Mouse (Mus musculus): Measurements from ENCODE around the gene Trim62.

The Trim62 gene

DNA sequence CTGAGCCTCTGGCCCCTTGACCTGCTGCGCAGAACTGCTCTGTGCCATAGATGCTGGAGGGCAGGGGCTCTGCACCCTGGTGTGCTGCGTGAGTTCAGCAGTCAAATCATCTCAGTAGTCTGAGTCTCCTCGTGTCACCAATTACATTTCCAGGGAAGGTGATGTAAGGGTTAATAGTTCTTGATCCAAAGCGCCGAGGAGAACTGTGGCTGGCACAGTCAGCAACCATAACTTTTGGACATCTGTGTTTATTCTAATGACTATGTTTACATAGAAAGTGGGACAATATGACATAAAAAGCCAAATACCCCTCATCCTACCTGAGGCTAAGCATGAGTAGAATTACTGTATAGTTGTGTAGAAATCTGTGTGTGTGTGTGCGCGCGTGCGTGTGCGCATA, 3.6 kb downstream of the Trim62 start:
- DNase-seq = no peak

- no peak for DNase-seq
Measured at GRCm38 (mm10) chr4:128887641-128888091, 4.3 kb downstream of the Trim62 start.

DNA sequence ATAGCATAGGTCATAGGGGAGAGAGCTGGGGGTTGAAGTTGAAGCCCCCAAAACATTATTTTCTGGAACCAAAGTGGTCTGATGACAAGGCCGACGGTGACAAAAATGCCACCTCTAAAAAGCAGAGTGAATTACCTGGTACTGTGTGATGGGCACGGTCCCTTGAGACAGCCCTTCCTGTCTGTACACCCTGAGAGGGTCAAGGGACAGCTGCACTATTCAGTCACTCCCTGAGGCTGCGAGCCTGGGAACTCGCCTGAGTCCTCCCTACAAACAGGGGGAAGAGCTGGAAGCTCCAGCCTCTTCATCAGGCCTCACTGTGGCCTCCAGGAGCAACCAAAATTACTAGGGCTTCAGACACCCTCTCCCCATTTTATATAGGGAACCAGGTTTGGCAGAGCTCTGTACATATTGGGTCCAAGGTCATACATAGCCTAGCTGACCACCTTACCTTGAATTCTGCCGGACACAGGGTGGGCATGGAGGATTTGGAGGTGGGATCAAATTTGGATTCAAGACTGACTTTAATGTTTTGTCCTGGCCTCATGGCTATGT, 5.1 kb downstream of the Trim62 start:
- DNase-seq = no peak

GRCm38 (mm10) chr4:128889752-128890630, 6.6 kb downstream of the Trim62 start:
- no peak for DNase-seq

DNA sequence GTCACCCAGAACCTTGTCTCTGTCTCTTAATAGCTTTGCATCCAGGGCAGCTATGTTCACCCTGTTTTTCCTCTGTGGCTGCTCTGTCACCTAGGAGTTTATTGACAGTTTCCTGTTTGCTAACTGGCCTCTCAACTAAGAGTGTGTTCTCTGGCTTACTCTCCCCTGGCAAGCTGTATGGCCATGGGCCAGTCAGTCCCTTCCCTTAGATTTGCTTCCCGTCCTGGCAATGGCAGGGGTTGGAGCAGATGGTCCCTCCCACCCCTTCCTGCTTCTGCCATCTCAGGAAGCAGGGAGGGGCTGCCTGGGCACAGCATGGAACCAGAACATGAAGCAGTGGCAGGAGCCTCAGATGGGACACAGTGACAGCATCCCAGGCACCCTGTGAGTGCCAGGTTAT, 7.8 kb downstream of the Trim62 start:
- DNase-seq = no peak

- no peak for DNase-seq
Measured at GRCm38 (mm10) chr4:128891746-128892145, 8.4 kb downstream of the Trim62 start.

DNA sequence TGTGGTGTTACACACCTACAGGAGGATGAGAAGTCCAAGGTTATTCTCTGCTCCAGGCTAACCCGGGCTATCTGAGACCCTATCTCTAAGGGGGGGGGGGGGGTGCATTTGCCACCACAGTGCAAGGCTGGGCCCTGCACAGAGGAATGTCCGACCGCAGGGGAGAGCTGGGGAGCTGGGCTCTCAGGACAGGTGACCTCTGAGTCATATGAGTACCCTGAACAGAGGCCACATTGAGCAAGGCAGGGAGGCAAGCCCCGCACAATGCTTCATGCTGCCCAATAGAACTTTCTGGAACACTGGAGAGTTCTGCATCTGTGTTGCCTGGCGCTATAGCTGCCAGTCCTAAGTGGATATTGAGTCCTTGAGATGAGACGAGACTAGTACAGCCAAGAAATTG, 8.8 kb downstream of the Trim62 start:
- no peak for DNase-seq

- DNase-seq = no peak
Measured at GRCm38 (mm10) chr4:128894112-128894511, 10.7 kb downstream of the Trim62 start.

DNA sequence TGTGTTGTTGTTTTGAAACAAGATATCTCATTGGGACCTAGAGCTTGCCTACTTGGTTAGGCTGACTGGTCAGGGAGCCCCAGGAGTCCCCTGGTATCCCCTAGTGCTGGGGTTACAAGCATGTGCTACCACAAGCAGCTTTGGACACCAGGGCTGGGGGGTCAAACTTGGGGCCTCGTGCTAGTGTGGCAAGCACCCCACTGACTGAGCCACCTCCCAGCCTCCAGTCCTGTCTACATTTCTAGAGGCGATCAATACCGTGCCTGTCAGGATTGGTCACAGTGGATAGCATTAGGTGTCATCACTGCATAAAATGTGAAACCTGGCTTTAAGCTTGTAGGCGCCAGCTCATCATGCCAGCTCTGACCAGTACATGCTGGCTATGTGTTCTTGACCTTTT, 12.5 kb downstream of the Trim62 start:
- DNase-seq = no peak

DNA sequence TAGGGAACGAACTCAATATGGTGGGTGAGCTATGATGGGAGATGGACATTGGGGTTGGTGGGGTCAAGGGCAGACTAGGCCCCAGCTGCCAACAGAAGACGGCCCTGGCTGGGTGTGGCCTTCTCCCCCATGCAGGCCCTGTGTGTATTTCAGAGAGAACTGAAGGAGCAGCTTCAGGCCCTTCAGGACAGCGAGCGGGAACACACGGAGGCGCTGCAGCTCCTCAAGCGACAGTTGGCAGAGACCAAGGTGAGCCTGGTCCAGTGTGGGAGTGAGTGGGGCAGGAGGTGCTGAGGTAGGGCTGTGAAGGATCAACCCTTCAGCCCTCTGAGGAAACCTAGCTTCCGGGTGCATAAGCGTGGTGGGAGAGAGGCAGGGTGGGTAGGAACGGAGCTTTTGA, 13.3 kb downstream of the Trim62 start:
- no peak for DNase-seq

DNA sequence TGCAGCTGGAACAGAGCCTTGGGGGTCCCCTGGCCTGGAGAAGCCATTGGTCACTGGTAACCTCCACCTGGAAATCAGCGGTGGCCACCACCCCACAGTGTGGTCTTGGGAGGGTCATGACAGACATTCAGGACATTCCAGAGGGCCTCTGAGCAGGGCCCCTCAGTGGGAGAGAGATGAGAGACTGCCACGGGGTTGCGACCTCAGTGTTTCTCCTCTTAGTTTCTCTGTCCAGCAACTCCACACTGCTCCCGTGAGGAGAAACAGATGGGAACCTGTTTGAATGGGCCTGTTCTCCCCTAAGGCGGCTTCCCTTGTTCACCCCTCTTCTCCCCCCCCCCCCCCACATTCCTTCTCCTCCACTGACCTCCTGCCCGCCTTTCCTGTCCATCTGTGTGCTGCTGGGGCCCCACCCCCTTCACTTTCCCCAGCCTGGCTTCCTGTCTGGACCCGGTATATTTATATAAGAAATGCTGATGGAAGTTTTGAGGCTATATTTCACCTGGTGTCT, 14.6 kb downstream of the Trim62 start:
- no peak for DNase-seq

- no peak for DNase-seq
Measured at GRCm38 (mm10) chr4:128899332-128899731, 16.0 kb downstream of the Trim62 start.

- no peak for DNase-seq
Measured at GRCm38 (mm10) chr4:128900484-128900883, 17.1 kb downstream of the Trim62 start.

GRCm38 (mm10) chr4:128902390-128902789, 19.0 kb downstream of the Trim62 start:
- DNase-seq = no peak

DNA sequence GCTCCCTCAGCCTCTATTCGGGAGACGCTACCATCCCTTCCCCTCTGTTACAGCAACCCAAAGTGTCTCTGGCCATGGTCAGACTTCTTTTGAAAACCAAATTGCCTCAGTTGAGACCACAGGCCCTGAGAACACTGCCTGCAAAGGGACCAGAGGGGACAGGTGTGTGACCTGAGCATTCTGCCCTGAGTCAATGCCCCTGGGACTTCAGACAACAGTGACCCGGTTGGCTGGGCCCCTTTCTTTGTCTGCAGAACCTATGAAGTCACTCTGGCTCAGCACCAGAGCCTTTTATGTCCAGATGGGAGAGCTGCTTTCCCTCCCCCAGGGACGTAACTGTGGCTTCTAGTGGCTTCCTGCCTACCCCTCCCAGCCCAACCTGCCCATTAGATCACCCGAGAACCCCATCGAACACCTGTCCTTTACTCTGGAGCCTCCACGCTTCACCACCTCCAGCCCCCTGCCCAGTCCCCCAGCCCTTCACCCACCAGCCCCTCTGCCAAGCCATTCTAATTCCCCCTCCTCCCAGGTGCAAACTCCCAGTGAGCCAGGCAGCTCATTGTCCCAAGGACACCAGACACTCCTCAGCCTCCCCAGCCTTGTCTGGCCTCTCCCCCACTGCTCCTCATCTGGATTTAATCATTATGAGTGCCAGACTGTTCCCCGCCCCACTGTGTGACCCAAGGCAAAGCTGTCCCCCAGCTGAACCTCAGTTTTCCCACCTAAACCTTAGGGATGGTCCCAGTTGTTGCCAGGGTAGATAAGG, 20.8 kb downstream of the Trim62 start:
- no peak for DNase-seq

DNA sequence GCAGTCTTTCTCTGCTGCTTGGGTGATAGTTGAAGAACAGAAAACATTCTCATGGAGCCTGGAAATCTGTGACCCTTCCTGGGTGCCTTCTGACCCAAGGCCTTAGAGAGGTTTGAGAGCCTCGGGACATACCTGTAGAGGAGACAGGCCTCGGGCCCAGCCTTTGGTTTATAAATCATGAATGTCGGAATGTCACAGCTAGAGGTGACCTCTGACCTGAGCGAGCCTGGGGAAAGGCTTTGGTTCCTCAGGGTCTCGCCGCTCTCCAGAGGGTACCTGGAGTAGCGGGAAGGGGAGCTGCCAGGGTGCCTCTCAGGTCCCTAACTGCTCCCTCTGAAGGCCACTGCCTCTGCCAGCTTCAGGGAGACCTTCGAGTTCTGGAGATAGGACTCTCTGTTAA, 21.9 kb downstream of the Trim62 start:
- DNase-seq = no peak

- no peak for DNase-seq
Measured at GRCm38 (mm10) chr4:128906757-128907156, 23.4 kb downstream of the Trim62 start.

- no peak for DNase-seq
Measured at GRCm38 (mm10) chr4:128907238-128907968, 24.0 kb downstream of the Trim62 start.

- no peak for DNase-seq
Measured at GRCm38 (mm10) chr4:128908586-128909377, 25.4 kb downstream of the Trim62 start.

DNA sequence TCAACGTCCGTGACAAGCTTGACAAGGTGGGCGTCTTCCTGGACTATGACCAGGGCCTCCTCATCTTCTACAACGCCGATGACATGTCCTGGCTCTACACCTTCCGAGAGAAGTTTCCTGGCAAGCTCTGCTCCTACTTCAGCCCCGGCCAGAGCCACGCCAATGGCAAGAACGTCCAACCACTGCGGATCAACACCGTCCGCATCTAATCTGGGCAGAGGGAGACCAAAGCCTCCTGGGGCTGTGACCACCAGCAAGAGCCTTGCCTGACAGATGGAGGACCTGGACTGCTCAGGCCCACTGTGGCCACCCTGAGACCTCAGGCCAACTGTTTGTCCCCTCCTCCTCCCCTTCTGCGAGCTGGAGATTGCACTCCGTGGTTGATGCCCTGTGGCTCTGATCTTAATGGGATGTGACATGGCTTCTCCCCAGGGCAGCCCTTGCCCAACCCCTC, 26.0 kb downstream of the Trim62 start:
- DNase-seq = no peak

- no peak for DNase-seq
Measured at GRCm38 (mm10) chr4:128910276-128911063, 27.1 kb downstream of the Trim62 start.

Measured in thymus, adult 18-20 months (tissue).